Mouse (Mus musculus) bone marrow, adult 2 months (tissue): ENCODE results near the gene Ptprm. TPM values are rescaled to one million over a fixed set of nuclear protein-coding genes. Genes with fewer than 3 reads are reported as not detected.
A peak's percentile ranks its signal among the peaks of the same experiment; 100 is the strongest.

Source experiments
- H3K27ac ChIP-seq: fragments of 200-500 bp; 2 replicates; pipeline ENCODE4 v1.5.1; 2012; ENCODE audit warnings: low read depth, mild to moderate bottlenecking, control low read depth, inconsistent platforms, low read length; ENCODE audit not compliant: control insufficient read depth, poor library complexity, insufficient read depth
- H3K4me1 ChIP-seq: fragments of 200-500 bp; 2 replicates; pipeline ENCODE4 v1.6.1; 2011; ENCODE audit warnings: low read length; ENCODE audit not compliant: control insufficient read depth, insufficient read depth
- H3K4me3 ChIP-seq: fragments of 200-500 bp; replicated peaks from 2 replicates; pipeline ENCODE3; 2011; ENCODE audit warnings: mild to moderate bottlenecking, low read depth, low read length, control low read depth; ENCODE audit not compliant: control insufficient read depth
- CTCF ChIP-seq: fragments of 200-500 bp; IDR thresholded peaks from 2 replicates; pipeline ENCODE4 v1.5.1; 2011; ENCODE audit warnings: low read length, control low read depth; ENCODE audit not compliant: control insufficient read depth, insufficient read depth
- POLR2A ChIP-seq: fragments of 200-500 bp; IDR thresholded peaks from 2 replicates; pipeline ENCODE4 v1.6.1; 2011; ENCODE audit warnings: low read depth, mild to moderate bottlenecking, control low read depth, low read length, borderline replicate concordance; ENCODE audit not compliant: control insufficient read depth
- WGBS: fragments of 180-500 bp; shearing (Covaris S2); methylation state at CpG from one replicate; pipeline ENCODE4 v1.1.7; 2018; 5-methylcytosine and 5-hydroxymethylcytosine counted together
- polyA plus RNA-seq: library from polyadenylated mRNA; stranded (reverse); fragments of >200 nt; gene quantifications from 2 replicates; pipeline ENCODE4 v1.2.4, GENCODE M21; 2011; ENCODE audit warnings: low replicate concordance; ENCODE audit not compliant: missing spikeins, insufficient read depth, insufficient read length

Ptprm gene
- polyA plus RNA-seq, 1 experiment, result 4.0 TPM

- Histone ChIP-seq H3K4me3 (no peak overlapping the region), H3K4me1 (no peaks in the 10 kb centered on the region), H3K27ac (no peak overlapping the region)
- no peak for TF ChIP-seq CTCF
- no peak for TF ChIP-seq POLR2A
- 56% methylated on average over 2 of the region's 2 CpGs for WGBS
These were observed 589.8 kb downstream of the Ptprm start for GRCm38 (mm10) chr17:66764435-66764834.

- no peak overlapping the region for H3K27ac ChIP-seq
- no peak overlapping the region for H3K4me3 ChIP-seq
- WGBS, result 80% methylated on average over 10 of the region's 10 CpGs
- no peaks in the 10 kb centered on the region for H3K4me1 ChIP-seq
- TF ChIP-seq CTCF (no peak), POLR2A (no peak)
These were observed 591.5 kb downstream of the Ptprm start for GRCm38 (mm10) chr17:66762716-66763115.

DNA sequence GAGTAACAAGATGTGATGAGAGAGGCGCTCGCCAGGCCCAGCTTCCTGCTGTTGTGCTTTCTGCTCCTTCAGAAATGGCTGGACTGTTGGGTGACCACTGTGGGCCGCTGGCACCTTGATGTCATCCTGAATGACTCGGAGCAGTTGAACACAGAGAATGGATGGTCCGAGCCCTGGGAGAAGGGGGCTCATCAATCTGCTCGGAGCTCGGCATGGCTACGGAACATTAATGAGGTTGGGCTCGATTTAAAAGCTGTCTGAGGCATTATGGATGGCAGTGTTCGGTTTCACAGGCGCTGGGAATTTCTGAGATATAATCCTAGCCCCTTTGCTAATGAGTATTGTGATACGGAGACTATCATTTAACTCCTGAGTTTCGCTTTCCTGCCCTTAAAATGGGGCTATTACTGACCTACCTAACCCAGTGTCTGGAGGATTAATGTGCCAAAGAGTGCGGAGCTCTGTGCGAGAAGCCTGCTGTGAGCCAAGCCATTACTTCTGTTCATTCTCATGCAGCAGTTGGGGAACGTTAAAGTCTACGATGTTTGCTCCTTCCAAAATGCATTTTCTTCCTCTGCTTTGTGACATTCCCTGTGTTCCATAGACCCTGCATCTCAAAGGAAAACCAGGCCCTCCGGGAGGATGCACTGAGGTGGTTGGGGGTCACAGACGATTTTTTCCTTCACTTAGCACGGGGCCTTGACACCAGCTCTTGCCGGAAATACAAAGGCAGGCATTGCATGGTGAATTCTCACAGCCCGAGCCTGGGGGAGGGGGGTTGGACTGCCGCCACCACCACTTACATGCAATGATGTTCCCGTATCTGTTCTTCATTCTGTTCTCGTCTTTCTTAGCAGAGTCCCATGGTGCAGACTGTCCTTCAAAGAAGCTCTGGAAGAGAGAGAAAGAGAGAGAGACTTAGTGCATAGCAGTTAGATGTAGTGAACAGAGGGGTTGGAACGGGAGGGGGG lies 592.6 kb downstream of the Ptprm start:
- TF ChIP-seq CTCF (no peak), POLR2A (no peak)
- 81% methylated on average over 26 of the region's 26 CpGs for WGBS
- no peaks in the 10 kb centered on the region for H3K4me1 ChIP-seq

DNA sequence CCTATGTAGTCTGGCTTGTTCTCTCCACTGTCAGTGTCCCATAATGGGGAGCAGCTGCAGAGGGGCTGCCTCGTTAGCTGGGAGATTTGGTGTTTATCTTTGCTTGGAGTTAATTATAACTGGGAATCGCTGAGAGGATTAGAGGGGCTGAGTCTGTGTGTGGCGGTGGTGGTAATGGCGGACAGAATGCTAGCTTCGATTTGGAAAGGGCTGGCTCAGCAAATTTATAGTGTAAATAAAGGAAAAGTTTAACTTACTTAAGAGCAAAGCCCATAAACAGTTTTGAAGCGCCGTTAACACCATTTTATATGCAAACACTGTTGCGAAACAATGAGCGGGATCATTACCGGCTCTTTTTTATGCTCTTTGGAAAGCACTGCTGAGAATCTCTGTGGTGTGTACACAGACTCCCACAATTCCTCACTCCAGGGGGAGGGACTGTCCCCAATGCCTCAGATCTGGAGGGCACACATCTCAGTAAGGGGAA lies 597.2 kb downstream of the Ptprm start:
- TF ChIP-seq CTCF (no peak), POLR2A (no peak)
- H3K4me1 ChIP-seq, result no peaks in the 10 kb centered on the region
- 64% methylated on average over 10 of the region's 10 CpGs for whole genome bisulfite sequencing
- no peak overlapping the region for H3K27ac ChIP-seq
- H3K4me3 ChIP-seq, result no peak overlapping the region

More for the DNA sequence above, 592.6 kb downstream of the Ptprm start:
- H3K4me3 ChIP-seq, result no peak overlapping the region
- no peak overlapping the region for H3K27ac ChIP-seq

- no peaks in the 10 kb centered on the region for H3K4me1 ChIP-seq
- H3K4me3 ChIP-seq, result no peak overlapping the region
- WGBS, result 81% methylated on average over 9 of the region's 9 CpGs
- TF ChIP-seq POLR2A (no peak), CTCF (no peak)
- H3K27ac ChIP-seq, result no peak overlapping the region
These were observed 597.8 kb downstream of the Ptprm start for GRCm38 (mm10) chr17:66756500-66756899.

DNA sequence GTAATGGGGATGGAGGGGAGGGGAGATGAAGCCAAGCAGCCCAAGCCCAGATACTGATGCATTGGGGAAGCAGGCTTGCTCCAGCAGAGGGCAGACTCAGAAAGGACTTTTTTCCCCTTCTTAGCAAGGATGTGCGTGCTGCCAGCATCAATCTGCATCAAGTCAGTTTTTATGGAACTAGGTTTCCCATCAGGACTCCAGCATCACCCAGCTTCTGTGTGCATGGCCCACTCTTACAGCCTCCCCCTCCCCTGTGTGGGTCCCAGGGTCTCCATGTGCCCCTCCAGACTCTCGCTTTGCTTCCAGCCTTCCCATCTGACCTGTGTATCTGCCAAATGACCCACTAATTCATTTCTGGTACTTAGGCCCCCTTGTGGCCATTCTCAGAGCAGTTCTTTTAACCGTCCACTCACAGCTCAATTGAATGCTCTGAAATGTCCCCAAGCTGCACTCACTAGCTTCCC lies 599.0 kb downstream of the Ptprm start:
- WGBS, result 44% methylated on average over 3 of the region's 3 CpGs
- H3K4me3 ChIP-seq, result no peak overlapping the region
- TF ChIP-seq POLR2A (no peak), CTCF (peak; percentile 7; the same call in 1 of the 2 replicates)
- no peaks in the 10 kb centered on the region for H3K4me1 ChIP-seq
- no peak overlapping the region for H3K27ac ChIP-seq

GRCm38 (mm10) chr17:66754208-66754865 lies 599.9 kb downstream of the Ptprm start:
- TF ChIP-seq CTCF (no peak), POLR2A (no peak)
- H3K4me1 ChIP-seq, result no peaks in the 10 kb centered on the region
- H3K27ac ChIP-seq, result no peak overlapping the region
- 82% methylated on average over 9 of the region's 9 CpGs for WGBS
- no peak overlapping the region for H3K4me3 ChIP-seq

GRCm38 (mm10) chr17:66751746-66752145 lies 602.5 kb downstream of the Ptprm start:
- H3K4me3 ChIP-seq, result no peak overlapping the region
- H3K27ac ChIP-seq, result no peak overlapping the region
- TF ChIP-seq POLR2A, result no peak
- TF ChIP-seq CTCF, result no peak
- no peaks in the 10 kb centered on the region for H3K4me1 ChIP-seq
- 81% methylated on average over 8 of the region's 8 CpGs for WGBS
